Mouse (Mus musculus) embryonic facial prominence, embryonic 13.5 days (tissue): ENCODE measurements around the gene Cep85l. TPM values are rescaled to one million over a fixed set of nuclear protein-coding genes. Genes with fewer than 3 reads are reported as not detected.

Source experiments
- ATAC-seq: fragments of 200-750 bp; cut with Nextera tagmentation; 2 replicates; pipeline ENCODE4 v1.8.0; 2017; ENCODE audit warnings: low read depth; ENCODE audit not compliant: insufficient number of reproducible peaks, insufficient read depth, low FRiP score, low TSS enrichment
- H3K27ac ChIP-seq: fragments of 300-500 bp; sonication (generic); 2 replicates; pipeline ENCODE4 v1.5.1; 2015; ENCODE audit warnings: moderate library complexity, mild to moderate bottlenecking, inconsistent platforms
- H3K27me3 ChIP-seq: fragments of 300-500 bp; sonication (generic); 2 replicates; pipeline ENCODE4 v1.6.1; 2015; ENCODE audit warnings: mild to moderate bottlenecking, inconsistent platforms
- H3K36me3 ChIP-seq: fragments of 300-500 bp; sonication (generic); 2 replicates; pipeline ENCODE4 v1.6.1; 2015; ENCODE audit warnings: mild to moderate bottlenecking, inconsistent platforms
- H3K4me1 ChIP-seq: fragments of 300-500 bp; sonication (generic); 2 replicates; pipeline ENCODE4 v1.6.1; 2015; ENCODE audit warnings: inconsistent platforms
- H3K4me2 ChIP-seq: fragments of 300-500 bp; sonication (generic); 2 replicates; pipeline ENCODE4 v1.6.1; 2015; ENCODE audit warnings: moderate library complexity, mild to moderate bottlenecking, inconsistent platforms
- H3K4me3 ChIP-seq: fragments of 300-500 bp; sonication (generic); 2 replicates; pipeline ENCODE4 v1.5.1; 2015; ENCODE audit warnings: mild to moderate bottlenecking, inconsistent platforms
- H3K9ac ChIP-seq: fragments of 300-500 bp; sonication (generic); 2 replicates; pipeline ENCODE4 v1.6.1; 2015; ENCODE audit warnings: mild to moderate bottlenecking, inconsistent platforms
- H3K9me3 ChIP-seq: fragments of 300-500 bp; sonication (generic); 2 replicates; pipeline ENCODE4 v1.6.1; 2016; ENCODE audit warnings: inconsistent platforms
- WGBS: fragments of 180-500 bp; shearing (Covaris S2); methylation state at CpG from one replicate; pipeline ENCODE4 v1.1.7; 2015; ENCODE audit warnings: mixed read lengths; 5-methylcytosine and 5-hydroxymethylcytosine counted together
- polyA plus RNA-seq: library from polyadenylated mRNA; unstranded; fragments of >200 nt; fragmentation: Nextera tagmentation; extraction: Ambion mirVana; gene quantifications from 2 replicates; pipeline ENCODE4 v1.2.1, GENCODE M21; 2015

Gene Cep85l
- polyA plus RNA-seq, 1 experiment from 2014 or later: 6.5 TPM

DNA sequence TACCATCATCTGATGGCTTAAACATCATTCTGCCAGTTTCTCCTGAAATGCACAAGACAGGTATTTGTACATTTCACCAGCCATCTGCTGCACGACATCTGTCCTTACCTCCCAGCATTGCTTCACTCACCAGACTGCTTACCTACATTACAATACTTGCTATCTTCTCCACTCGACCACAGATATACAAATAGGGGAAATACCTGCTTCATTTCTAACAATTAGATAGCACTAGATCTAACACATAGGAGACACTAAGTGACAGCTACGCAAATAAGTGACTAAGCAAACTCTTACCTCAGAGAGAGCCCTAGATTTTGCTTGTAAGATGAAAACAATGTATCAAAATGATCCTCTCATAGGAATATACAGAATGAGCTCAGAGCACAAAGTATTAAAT lies 26.1 kb downstream of the Cep85l start:
- H3K4me2 ChIP-seq: no peak overlapping the region
- no peaks in the 10 kb centered on the region for H3K4me1 ChIP-seq
- no peaks in the 10 kb centered on the region for H3K27me3 ChIP-seq
- H3K9me3 ChIP-seq: no peaks in the 10 kb centered on the region
- 83% methylated on average over 3 of the region's 3 CpGs for WGBS
- no peak overlapping the region for H3K9ac ChIP-seq
- ATAC-seq: no peak
- H3K4me3 ChIP-seq: no peak overlapping the region
- peaks cover 9% of the 10 kb centered on the region for H3K36me3 ChIP-seq
- no peak overlapping the region for H3K27ac ChIP-seq

DNA sequence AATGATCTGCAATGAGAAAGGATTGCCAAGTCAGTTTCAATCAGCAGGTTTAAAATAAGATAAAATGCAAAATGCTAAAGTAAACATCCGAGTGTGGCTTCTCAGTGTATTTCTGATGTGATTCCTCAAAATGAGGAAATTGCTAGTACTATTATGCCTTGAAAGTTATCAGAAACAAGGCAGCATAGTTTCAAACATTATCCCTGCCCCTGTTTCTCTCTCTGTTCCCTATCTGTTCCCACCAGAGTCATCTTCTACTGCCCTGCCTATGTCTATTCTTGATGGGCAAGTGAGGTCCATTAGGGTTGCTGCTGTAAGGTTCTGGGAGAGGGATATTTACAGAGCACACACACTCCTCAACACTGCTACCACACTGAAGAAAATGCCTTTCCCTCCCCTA lies 30.5 kb downstream of the Cep85l start:
- ATAC-seq: no peak
- 77% methylated on average over 1 of the region's 1 CpGs for WGBS
- no peaks in the 10 kb centered on the region for H3K27me3 ChIP-seq

DNA sequence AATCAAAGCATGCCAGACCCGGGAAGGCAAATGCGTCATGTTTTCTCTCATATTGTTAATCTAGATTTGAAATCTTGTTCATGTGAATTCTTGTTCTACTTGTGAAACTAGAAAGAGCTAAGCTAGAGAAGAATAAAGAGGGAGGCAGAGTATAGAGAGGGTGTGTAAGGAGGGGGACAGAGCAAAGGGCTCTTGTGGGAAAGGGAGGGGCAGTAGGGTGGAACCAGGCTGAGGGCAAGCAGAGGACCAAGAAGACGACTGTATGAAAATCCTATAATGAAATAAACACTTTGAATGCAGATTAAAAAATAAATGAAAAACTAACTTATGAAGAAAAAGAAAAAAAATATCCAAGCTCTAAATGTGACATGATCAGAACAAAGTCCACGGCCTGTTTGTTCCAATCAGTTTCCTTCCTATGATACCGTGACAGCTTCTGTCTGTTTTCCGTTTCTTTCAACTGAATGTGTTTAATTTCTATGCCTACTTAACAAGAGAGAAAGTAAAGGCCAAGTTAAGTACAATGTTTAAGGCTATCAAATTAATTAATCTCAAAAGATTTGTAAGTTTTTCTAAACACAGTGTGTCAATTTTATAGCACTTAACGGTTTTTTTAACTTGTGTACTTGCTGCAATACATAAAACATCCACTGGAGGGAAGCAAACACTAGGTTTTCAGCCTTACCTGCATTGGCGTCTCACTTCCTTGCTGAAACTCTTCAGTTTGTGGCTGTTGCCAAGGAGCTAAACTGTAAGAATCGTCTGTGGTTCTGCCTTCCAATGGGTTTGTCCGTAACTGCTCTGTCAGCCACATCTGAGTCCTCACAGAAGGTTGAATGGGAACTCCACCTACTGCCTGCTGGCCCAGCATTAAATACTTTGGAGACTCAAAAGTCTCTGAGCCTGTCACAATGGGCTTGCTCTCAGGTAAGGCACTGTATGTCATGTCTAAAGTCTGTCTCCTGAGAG lies 31.7 kb downstream of the Cep85l start:
- H3K9ac ChIP-seq: no peak overlapping the region
- no peak overlapping the region for H3K4me3 ChIP-seq
- H3K27ac ChIP-seq: no peak overlapping the region
- H3K4me1 ChIP-seq: no peaks in the 10 kb centered on the region
- no peak overlapping the region for H3K4me2 ChIP-seq
- WGBS: 57% methylated on average over 10 of the region's 10 CpGs
- no peak for ATAC-seq
- no peaks in the 10 kb centered on the region for H3K27me3 ChIP-seq
- H3K36me3 ChIP-seq: peaks cover 4% of the 10 kb centered on the region; the same call in 1 of the 2 replicates
- H3K9me3 ChIP-seq: no peaks in the 10 kb centered on the region

More for the DNA sequence above, 30.5 kb downstream of the Cep85l start:
- Histone ChIP-seq H3K4me3 (no peak overlapping the region), H3K4me1 (no peaks in the 10 kb centered on the region), H3K27ac (no peak overlapping the region), H3K9ac (no peak overlapping the region), H3K4me2 (no peak overlapping the region), H3K36me3 (peaks cover 4% of the 10 kb centered on the region; the same call in 1 of the 2 replicates), H3K9me3 (no peaks in the 10 kb centered on the region)

DNA sequence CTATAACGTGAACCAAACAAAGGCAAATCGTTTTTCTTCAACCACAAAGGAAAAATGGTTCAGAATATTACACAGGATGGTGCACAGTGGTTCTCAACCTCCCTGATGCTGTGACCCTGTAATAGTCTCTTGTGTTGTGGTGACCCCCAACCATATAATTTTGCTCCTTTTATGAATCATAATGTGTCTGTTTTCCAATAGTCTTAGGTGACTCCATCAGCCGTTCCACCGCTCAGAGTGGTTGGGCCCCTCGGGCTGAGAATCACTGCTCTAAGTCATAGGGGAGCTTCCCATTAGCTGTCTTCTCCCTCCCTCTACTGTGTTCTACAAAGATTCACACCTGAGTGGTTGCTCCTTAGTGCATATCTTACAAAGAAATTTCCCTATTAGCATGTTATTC lies 32.8 kb downstream of the Cep85l start:
- H3K4me2 ChIP-seq: no peak overlapping the region
- WGBS: 82% methylated on average over 5 of the region's 5 CpGs

DNA sequence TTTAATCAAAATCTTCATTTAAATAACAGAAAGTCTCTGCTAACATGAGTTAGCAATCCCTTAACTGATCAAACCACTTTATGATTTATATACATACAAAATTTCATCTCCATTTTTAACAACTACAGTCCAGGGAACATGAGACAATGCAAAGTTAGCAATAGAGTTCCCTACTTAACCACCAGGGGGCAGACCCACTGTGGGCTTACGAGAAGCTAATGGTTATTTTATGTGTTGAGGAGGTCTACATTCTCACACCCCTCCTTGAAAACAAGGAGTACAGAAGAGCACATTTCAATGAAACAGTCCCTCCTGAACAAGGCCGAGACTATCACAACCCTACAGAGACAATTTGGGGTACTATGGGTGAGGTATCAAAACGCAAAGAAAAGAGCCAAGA lies 33.2 kb downstream of the Cep85l start:
- no peak overlapping the region for H3K9ac ChIP-seq
- 54% methylated on average over 3 of the region's 3 CpGs for WGBS
- no peak overlapping the region for H3K27ac ChIP-seq
- H3K4me2 ChIP-seq: no peak overlapping the region
- H3K4me3 ChIP-seq: no peak overlapping the region
- no peaks in the 10 kb centered on the region for H3K27me3 ChIP-seq
- H3K36me3 ChIP-seq: peaks cover 4% of the 10 kb centered on the region; the same call in 1 of the 2 replicates
- H3K4me1 ChIP-seq: no peaks in the 10 kb centered on the region
- H3K9me3 ChIP-seq: no peaks in the 10 kb centered on the region
- no peak for ATAC-seq

More for the DNA sequence above, 32.8 kb downstream of the Cep85l start:
- Histone ChIP-seq H3K27ac (no peak overlapping the region), H3K27me3 (no peaks in the 10 kb centered on the region), H3K4me1 (no peaks in the 10 kb centered on the region), H3K36me3 (peaks cover 4% of the 10 kb centered on the region; the same call in 1 of the 2 replicates), H3K9ac (no peak overlapping the region), H3K4me3 (no peak overlapping the region), H3K9me3 (no peaks in the 10 kb centered on the region)
- no peak for ATAC-seq

DNA sequence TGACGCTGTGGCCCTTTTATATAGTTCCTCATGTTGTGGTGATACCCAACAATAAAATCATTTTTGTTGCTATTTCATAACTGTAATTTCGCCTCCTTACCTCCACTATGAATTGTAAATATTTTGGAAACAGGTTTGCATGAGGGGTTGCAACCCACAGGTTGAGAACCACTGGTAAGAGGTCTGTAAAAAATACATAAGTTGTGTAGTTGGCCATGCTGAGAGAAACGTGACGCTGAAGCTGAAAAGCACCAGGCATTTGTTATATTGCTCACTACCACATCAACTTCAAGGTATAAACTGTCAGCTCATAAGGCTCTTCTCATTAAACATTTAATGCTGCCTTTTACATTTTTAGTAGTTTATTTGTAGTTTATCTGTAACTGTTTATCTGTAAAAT lies 34.2 kb downstream of the Cep85l start:
- no peak overlapping the region for H3K9ac ChIP-seq
- H3K4me1 ChIP-seq: no peaks in the 10 kb centered on the region
- ATAC-seq: no peak
- H3K27me3 ChIP-seq: no peaks in the 10 kb centered on the region
- 91% methylated on average over 4 of the region's 4 CpGs for WGBS
- H3K4me2 ChIP-seq: no peak overlapping the region
- peaks cover 4% of the 10 kb centered on the region; the same call in 1 of the 2 replicates for H3K36me3 ChIP-seq
- H3K27ac ChIP-seq: no peak overlapping the region
- H3K4me3 ChIP-seq: no peak overlapping the region
- no peaks in the 10 kb centered on the region for H3K9me3 ChIP-seq

DNA sequence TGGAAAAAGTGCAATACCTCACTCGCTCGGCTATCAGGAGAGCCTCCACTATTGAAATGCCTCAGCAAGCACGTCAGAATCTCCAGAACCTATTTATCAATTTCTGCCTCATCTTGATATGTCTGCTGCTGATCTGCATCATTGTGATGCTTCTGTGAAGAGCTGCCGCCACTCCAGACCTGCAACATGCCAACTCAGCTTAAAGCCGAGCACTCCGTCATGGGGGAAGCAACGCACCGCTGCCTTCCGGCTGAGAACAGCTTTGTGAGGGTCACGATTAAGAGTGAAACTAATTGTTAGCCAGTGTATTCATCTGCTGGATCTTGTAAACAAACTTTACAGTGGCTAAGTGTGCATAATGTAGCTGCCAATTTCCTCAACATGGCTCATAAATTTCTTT lies 35.9 kb downstream of the Cep85l start:
- WGBS: 83% methylated on average over 10 of the region's 10 CpGs
- H3K4me1 ChIP-seq: no peaks in the 10 kb centered on the region
- no peak overlapping the region for H3K4me3 ChIP-seq
- no peaks in the 10 kb centered on the region for H3K27me3 ChIP-seq
- H3K4me2 ChIP-seq: no peak overlapping the region
- H3K9ac ChIP-seq: no peak overlapping the region
- H3K9me3 ChIP-seq: no peaks in the 10 kb centered on the region
- ATAC-seq: no peak
- H3K36me3 ChIP-seq: peaks cover 4% of the 10 kb centered on the region; the same call in 1 of the 2 replicates
- H3K27ac ChIP-seq: no peak overlapping the region

DNA sequence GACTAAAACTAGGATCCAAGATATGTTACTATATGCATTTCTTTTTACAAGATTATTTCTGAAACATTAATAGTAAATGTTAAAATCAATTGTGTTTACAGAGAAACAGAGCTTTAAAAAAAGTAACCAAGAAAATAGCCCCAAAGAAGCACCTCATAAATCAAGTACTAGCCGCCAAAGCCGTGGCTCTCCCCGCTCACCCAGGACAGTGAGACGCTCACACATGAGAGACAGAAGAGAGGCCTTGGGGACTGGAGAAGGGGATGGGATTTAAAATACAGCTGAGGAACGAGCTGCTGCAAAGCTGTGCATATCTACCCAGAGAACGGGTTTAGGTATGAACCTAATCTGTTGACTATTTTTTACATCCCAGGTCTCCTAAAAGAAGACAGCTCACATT lies 36.4 kb downstream of the Cep85l start:
- no peak for ATAC-seq
- Histone ChIP-seq H3K4me3 (no peak overlapping the region), H3K36me3 (0 out of 2 replicates have a peak, but pooled peaks cover 4% of the 10 kb centered on the region), H3K4me1 (no peaks in the 10 kb centered on the region), H3K27ac (no peak overlapping the region), H3K9ac (no peak overlapping the region), H3K27me3 (no peaks in the 10 kb centered on the region), H3K9me3 (no peaks in the 10 kb centered on the region), H3K4me2 (no peak overlapping the region)
- 82% methylated on average over 6 of the region's 6 CpGs for WGBS

DNA sequence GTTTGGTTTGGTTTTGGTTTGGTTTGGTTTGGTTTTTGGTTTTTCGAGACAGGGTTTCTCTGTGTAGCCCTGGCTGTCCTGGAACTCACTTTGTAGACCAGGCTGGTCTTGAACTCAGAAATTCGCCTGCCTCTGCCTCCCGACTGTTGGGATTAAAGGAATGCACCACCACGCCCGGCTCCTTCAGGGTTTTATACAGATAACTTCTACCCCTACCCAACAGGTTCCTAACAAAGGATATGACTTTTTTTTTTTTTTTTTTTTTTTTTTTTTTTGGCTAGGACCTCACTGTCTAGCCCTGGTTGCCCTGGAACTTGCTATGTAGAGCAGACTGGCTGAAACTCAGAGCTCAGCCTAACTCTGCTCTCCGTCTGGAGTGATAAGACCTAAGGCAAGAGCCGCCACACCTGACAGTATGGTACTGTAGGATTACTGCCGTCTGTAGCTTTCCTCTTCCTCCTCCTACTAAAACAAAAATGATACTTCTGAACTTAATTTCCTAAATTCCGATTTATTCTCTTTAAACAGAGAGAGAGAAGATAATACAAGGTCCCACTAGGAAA lies 37.5 kb downstream of the Cep85l start:
- 85% methylated on average over 9 of the region's 9 CpGs for WGBS
- Histone ChIP-seq H3K27me3 (no peaks in the 10 kb centered on the region), H3K4me3 (no peak overlapping the region), H3K4me1 (no peaks in the 10 kb centered on the region), H3K9ac (no peak overlapping the region), H3K4me2 (no peak overlapping the region), H3K27ac (no peak overlapping the region), H3K36me3 (no peaks in the 10 kb centered on the region), H3K9me3 (no peaks in the 10 kb centered on the region)
- ATAC-seq: no peak

DNA sequence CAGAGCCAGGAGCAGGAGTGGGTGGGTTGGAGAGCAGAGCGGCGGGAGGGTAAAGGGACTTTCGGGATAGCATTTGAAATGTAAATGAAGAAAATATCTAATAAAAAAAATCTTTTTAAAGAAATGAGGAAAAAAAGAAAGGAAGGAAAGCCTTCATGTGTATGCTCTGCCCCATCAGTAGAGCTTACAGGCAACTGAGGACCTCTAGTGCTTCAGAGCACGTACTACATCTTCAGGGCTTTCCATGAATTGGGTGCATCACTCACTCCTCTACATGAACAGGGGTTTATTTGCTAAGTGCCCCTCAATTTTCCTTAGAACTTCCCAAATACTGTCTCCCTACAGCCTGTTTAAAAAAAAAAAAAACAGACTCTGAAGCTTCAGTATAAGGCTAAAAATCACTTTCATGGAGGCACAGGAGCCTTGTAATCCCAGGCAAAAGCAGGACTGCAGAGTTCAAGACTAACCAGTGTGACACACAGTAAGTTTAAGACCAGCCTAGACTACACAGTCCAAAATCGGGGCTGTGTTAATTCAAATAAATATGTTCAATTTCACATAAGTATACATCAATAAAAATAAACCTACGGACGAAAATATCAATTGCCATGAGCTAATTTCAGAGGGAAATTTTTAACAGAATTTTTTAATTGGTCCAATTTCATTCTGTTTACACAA lies 38.3 kb downstream of the Cep85l start:
- Histone ChIP-seq H3K9ac (no peak overlapping the region), H3K4me2 (no peak overlapping the region), H3K27me3 (no peaks in the 10 kb centered on the region), H3K36me3 (no peaks in the 10 kb centered on the region), H3K4me3 (no peak overlapping the region), H3K4me1 (no peaks in the 10 kb centered on the region), H3K27ac (no peak overlapping the region), H3K9me3 (no peaks in the 10 kb centered on the region)
- WGBS: 75% methylated on average over 7 of the region's 7 CpGs
- ATAC-seq: no peak

DNA sequence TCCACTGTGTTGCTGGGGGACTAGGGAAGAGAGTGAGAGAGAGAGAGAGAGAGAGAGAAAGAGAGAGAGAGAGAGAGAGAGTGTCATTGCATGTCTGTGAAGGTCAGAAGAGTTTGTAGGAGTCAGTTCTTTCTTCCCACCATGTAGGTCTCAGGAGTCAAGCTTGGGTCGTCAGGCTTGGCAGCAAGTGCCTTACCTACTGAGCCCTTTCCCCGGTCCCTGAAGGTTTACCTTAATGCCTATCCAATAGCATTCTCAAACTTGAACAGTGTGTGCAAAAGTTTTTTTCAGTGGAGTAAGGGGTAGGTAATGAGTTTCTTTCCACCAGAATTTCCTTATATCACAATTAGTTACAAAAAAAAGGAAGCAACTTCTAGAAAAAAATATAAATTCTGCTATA lies 40.7 kb downstream of the Cep85l start:
- Histone ChIP-seq H3K9me3 (no peaks in the 10 kb centered on the region), H3K4me3 (no peak overlapping the region), H3K9ac (no peak overlapping the region), H3K27ac (no peak overlapping the region), H3K4me2 (no peak overlapping the region), H3K27me3 (no peaks in the 10 kb centered on the region), H3K4me1 (no peaks in the 10 kb centered on the region), H3K36me3 (no peaks in the 10 kb centered on the region)
- no peak for ATAC-seq
- 51% methylated on average over 2 of the region's 2 CpGs for WGBS
